Mouse (Mus musculus) adrenal gland, adult 2 months (tissue): Measurements from ENCODE around the gene Gm10428. TPM values are rescaled to one million over a fixed set of nuclear protein-coding genes. Genes with fewer than 3 reads are reported as not detected.

Experiments
- DNase-seq: peaks from one replicate; pipeline ENCODE4 v3.0.0; 2021
- polyA plus RNA-seq: library from polyadenylated mRNA; depleted of rRNA; stranded (reverse); fragments of >200 nt; gene quantifications from 2 replicates; pipeline ENCODE4 v1.2.3, GENCODE M21; 2012; rRNA removed
- total RNA-seq, 2 experiments: library from RNA; stranded (reverse); gene quantifications; 2 replicates each; pipeline ENCODE4 v1.2.3; 2021

Gene Gm10428
- total and polyA plus RNA-seq, 3 experiments, result not detected

DNA sequence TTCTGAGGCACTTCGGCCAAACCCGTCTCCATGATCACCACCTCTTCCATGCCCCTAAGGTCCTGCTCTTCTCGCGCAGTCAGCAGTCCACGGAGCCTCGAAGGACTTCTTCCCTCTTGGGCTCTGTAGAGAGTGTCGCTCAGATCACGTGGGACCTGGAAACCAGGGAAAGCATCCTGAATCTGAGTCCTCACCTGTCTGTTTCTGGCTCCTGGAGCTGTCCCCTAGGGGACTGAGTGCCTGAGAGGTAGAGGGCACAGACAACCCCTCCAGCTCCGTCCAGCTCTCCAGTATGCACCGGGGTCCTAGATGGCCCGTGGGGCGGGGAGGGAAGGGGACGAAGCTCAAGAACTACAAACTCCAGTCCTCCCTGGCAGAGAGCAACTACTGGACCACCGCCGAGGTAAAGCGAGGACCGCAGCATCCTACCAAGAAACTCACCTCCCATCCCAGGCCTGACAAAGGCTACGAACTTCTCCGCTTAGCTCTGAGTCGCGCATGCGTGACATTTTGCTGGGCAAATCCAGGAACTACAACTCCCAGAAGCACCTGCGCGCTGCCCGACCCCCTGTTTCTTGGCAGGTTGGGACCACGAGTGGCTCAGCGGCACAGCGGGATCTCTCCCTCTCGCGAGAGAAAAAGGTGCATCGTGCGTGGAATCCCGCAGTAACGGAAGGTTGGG, 36.2 kb downstream of the Gm10428 start, which contains the start of gene Zfp286:
Zfp286 (minus strand) TSS at position 528 of the 682 bp plus-strand sequence.
- DNase-seq, result peak; percentile 74

DNA sequence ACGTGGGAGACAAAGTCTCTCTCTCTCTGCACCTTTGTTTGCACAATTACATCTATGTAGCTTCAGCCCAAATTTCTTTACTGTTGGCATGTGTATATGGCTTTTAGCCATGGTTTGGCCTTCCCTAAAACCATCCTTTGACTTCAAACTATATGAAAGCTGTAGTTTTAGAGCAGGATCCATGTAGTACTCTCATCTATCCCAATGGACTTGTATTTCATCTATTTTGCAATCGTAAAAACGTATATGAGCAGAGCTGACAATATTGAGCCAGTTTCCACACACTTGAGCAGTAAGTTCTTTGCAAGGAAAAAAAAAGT, 36.7 kb downstream of the Gm10428 start:
- no peak for DNase-seq

Other genes starting within 250 kb of the Gm10428 start
- gene Cenpv, start 213.8 kb upstream of the Gm10428 start, total RNA-seq, result 10 to 100 TPM; 44.1 to 45.8 TPM
- gene Cenpv, start 213.8 kb upstream of the Gm10428 start, polyA plus RNA-seq, result 46.8 and 58.2 TPM in 2 replicates
- gene Ubb, start 201.9 kb upstream of the Gm10428 start, total RNA-seq, result 1,000 to 10,000 TPM; 1,385 to 1,758 TPM
- gene Ubb, start 201.9 kb upstream of the Gm10428 start, polyA plus RNA-seq, result 1,114 and 1,206 TPM in 2 replicates
- 1 to 10 TPM; 2.7 to 4.2 TPM for gene Trpv2, start 178.6 kb upstream of the Gm10428 start, total RNA-seq
- gene Trpv2, start 178.6 kb upstream of the Gm10428 start, polyA plus RNA-seq, result 2.7 and 3.9 TPM in 2 replicates
- 10 to 100 TPM; 17.5 to 40.5 TPM for gene Lrrc75a, start 104.6 kb upstream of the Gm10428 start, total RNA-seq
- gene Lrrc75a, start 104.6 kb upstream of the Gm10428 start, polyA plus RNA-seq, result 46.9 and 73.5 TPM in 2 replicates
- 10 to 100 TPM; 34.5 to 47.3 TPM for gene Mmgt2, start 104.4 kb upstream of the Gm10428 start, total RNA-seq
- gene Mmgt2, start 104.4 kb upstream of the Gm10428 start, polyA plus RNA-seq, result 87.2 and 88.1 TPM in 2 replicates
- gene Zfp287, start 21.2 kb upstream of the Gm10428 start, total RNA-seq, result 1 to 10 TPM; 2.9 to 5.0 TPM
- gene Zfp287, start 21.2 kb upstream of the Gm10428 start, polyA plus RNA-seq, result 0.89 and 1.3 TPM in 2 replicates
- 1 to 10 TPM; 1.5 to 3.5 TPM for gene Zfp286, start 36.4 kb downstream of the Gm10428 start, total RNA-seq
- 0.21 TPM in 1 of 2 replicates, not detected in the other for gene Zfp286, start 36.4 kb downstream of the Gm10428 start, polyA plus RNA-seq
- 1 to 10 TPM; 5.7 to 9.6 TPM for gene Trim16, start 67.1 kb downstream of the Gm10428 start, total RNA-seq
- 1.7 and 2.2 TPM in 2 replicates for gene Trim16, start 67.1 kb downstream of the Gm10428 start, polyA plus RNA-seq
- under 1 TPM; 0.89 to 0.97 TPM for gene Fbxw10, start 94.0 kb downstream of the Gm10428 start, total RNA-seq
- gene Fbxw10, start 94.0 kb downstream of the Gm10428 start, polyA plus RNA-seq, result 0.41 TPM in 1 of 2 replicates, not detected in the other
- 10 to 100 TPM; 31.7 to 54.6 TPM for gene Tvp23b, start 126.4 kb downstream of the Gm10428 start, total RNA-seq
- gene Tvp23b, start 126.4 kb downstream of the Gm10428 start, polyA plus RNA-seq, result 3.6 and 4.6 TPM in 2 replicates
- gene Cdrt4, start 198.1 kb downstream of the Gm10428 start, total RNA-seq, result not detected
- gene Cdrt4, start 198.1 kb downstream of the Gm10428 start, polyA plus RNA-seq, result 0.16 TPM in 1 of 2 replicates, not detected in the other